Mouse (Mus musculus) megakaryocyte-erythroid progenitor cell, adult 5-6 weeks (primary cell): ENCODE measurements at regions not wholly inside any gene's neighbourhood (a gene's known extent, or its start where the extent isn't known, plus 50 kb on each side); places are given as distances from the start of the nearest gene placed in this dataset.

Experiments
- ATAC-seq: replicated peaks from 2 replicates; pipeline ENCODE4 v1.8.0; 2016; ENCODE audit warnings: mild to moderate bottlenecking, inconsistent platforms; ENCODE audit not compliant: severe bottlenecking, poor library complexity, low FRiP score, low TSS enrichment

GRCm38 (mm10) chr4:153175660-153176059 is 307.0 kb downstream of the Ajap1 start:
- ATAC-seq = no peak

GRCm38 (mm10) chr4:153175077-153175476 is 307.5 kb downstream of the Ajap1 start:
- ATAC-seq = no peak

GRCm38 (mm10) chr4:153169991-153170390 is 312.6 kb downstream of the Ajap1 start:
- ATAC-seq = no peak

- no peak for ATAC-seq
Measured at GRCm38 (mm10) chr4:153164810-153165209, 317.8 kb downstream of the Ajap1 start.

GRCm38 (mm10) chr4:153160115-153160514 is 322.5 kb downstream of the Ajap1 start:
- no peak for ATAC-seq

- no peak for ATAC-seq
Measured at GRCm38 (mm10) chr4:153157572-153157971, 325.0 kb downstream of the Ajap1 start.

- peak; percentile 94 for ATAC-seq
Measured at GRCm38 (mm10) chr4:153152923-153153322, 329.7 kb downstream of the Ajap1 start.

- no peak for ATAC-seq
Measured at GRCm38 (mm10) chr4:153133147-153133546, 349.5 kb downstream of the Ajap1 start.

GRCm38 (mm10) chr4:153129345-153129744 is 353.3 kb downstream of the Ajap1 start:
- ATAC-seq = no peak

- no peak for ATAC-seq
Measured at GRCm38 (mm10) chr4:153128162-153128561, 354.4 kb downstream of the Ajap1 start.

GRCm38 (mm10) chr4:153120480-153120879 is 362.1 kb downstream of the Ajap1 start:
- ATAC-seq = no peak

GRCm38 (mm10) chr4:153119647-153120102 is 362.9 kb downstream of the Ajap1 start:
- no peak for ATAC-seq

- ATAC-seq = no peak
Measured at GRCm38 (mm10) chr4:153118824-153119646, 363.6 kb downstream of the Ajap1 start.

GRCm38 (mm10) chr4:153114998-153115397 is 367.6 kb downstream of the Ajap1 start:
- no peak for ATAC-seq

- ATAC-seq = no peak
Measured at GRCm38 (mm10) chr4:153113577-153113976, 369.0 kb downstream of the Ajap1 start.

GRCm38 (mm10) chr4:153110291-153110746 is 372.3 kb downstream of the Ajap1 start:
- no peak for ATAC-seq

GRCm38 (mm10) chr4:153098591-153098990 is 384.0 kb downstream of the Ajap1 start:
- no peak for ATAC-seq

- no peak for ATAC-seq
Measured at GRCm38 (mm10) chr4:153097601-153098000, 385.0 kb downstream of the Ajap1 start.

GRCm38 (mm10) chr4:153093129-153093528 is 389.5 kb downstream of the Ajap1 start:
- no peak for ATAC-seq

GRCm38 (mm10) chr4:153082166-153082565 is 400.4 kb downstream of the Ajap1 start:
- ATAC-seq = no peak

- ATAC-seq = no peak
Measured at GRCm38 (mm10) chr4:153074590-153074989, 408.0 kb downstream of the Ajap1 start.
